Mouse (Mus musculus) spleen, adult 2 months (tissue): ENCODE measurements at regions not wholly inside any gene's neighbourhood (a gene's known extent, or its start where the extent isn't known, plus 50 kb on each side); places are given as distances from the start of the nearest gene placed in this dataset.

Experiments used
- CTCF ChIP-seq: fragments of 200-500 bp; IDR thresholded peaks from 2 replicates; pipeline ENCODE4 v1.5.1; 2011; ENCODE audit warnings: mild to moderate bottlenecking, inconsistent platforms; ENCODE audit not compliant: insufficient read depth, insufficient read length, insufficient replicate concordance; ENCODE audit errors: extremely low read depth
- POLR2A ChIP-seq: fragments of 200-500 bp; IDR thresholded peaks from 2 replicates; pipeline ENCODE4 v1.6.1; 2011; ENCODE audit warnings: low read depth, low read length, inconsistent platforms

GRCm38 (mm10) chr9:33827409-33827808 lies 658.3 kb upstream of the Kirrel3 start:
- TF ChIP-seq CTCF, result no peak
- no peak for TF ChIP-seq POLR2A
